Comparison of ENCODE assay signal across 27 mouse cellular contexts in genomic region chr13:51325298-51325697, GRCm38 (mm10).
A peak's percentile ranks its signal among the peaks of the same experiment; 100 is the strongest.
DNase-seq lines count a peak whose midpoint lies in the region; ATAC-seq and TF ChIP-seq lines count a peak whose summit lies in the region.
"Had no signal": no experiment of that assay in that cellular context is flagged by ENCODE, and none has a peak within 500 bp of the region (broad histone marks: within the 10 kb centered on the region; RNA-seq: fewer than 3 reads in every experiment).

No protein-coding gene starts in this region.

- no peaks in the 10 kb centered on the region for H3K27me3 ChIP-seq in lung, embryonic 15.5 days
- no peaks in the 10 kb centered on the region for H3K27me3 ChIP-seq in CH12.LX (replicated peaks)
- H3K27me3 ChIP-seq in embryonic facial prominence, embryonic 12.5 days: no peaks in the 10 kb centered on the region
- H3K27me3 ChIP-seq in limb, embryonic 11.5 days (ENCODE audit: control insufficient read depth, insufficient read depth, low read length): no peaks in the 10 kb centered on the region
- no peaks in the 10 kb centered on the region for H3K27me3 ChIP-seq in hindbrain, embryonic 13.5 days
- H3K27me3 ChIP-seq: liver, embryonic 13.5 days; midbrain, embryonic 13.5 days; Patski; stomach, embryonic 15.5 days had no signal

- TF ChIP-seq RAD21 in CH12.LX (IDR thresholded peaks at IDR 0.05; ENCODE audit: low read depth, low read length): peak; percentile 11

- no peaks in the 10 kb centered on the region for H3K79me2 ChIP-seq in CH12.LX (replicated peaks; ENCODE audit: control insufficient read depth, extremely low read depth, insufficient read depth, poor library complexity, severe bottlenecking)

- H3K4me2 ChIP-seq in lung, embryonic 15.5 days: no peak overlapping the region
- peak overlapping the region; percentile 34 for H3K4me2 ChIP-seq in CH12.LX (ENCODE audit: insufficient read depth, low read depth, poor library complexity, severe bottlenecking)
- no peak overlapping the region for H3K4me2 ChIP-seq in embryonic facial prominence, embryonic 12.5 days (replicated peaks)
- no peak overlapping the region for H3K4me2 ChIP-seq in limb, embryonic 11.5 days (ENCODE audit: low read depth, severe bottlenecking)
- H3K4me2 ChIP-seq in hindbrain, embryonic 13.5 days: no peak overlapping the region
- H3K4me2 ChIP-seq: liver, embryonic 13.5 days; midbrain, embryonic 13.5 days; stomach, embryonic 15.5 days had no signal

- peak overlapping the region; percentile 53 for H3K27ac ChIP-seq in lung, embryonic 15.5 days
- H3K27ac ChIP-seq in CH12.LX (ENCODE audit: insufficient read depth, low read depth): no peak overlapping the region
- H3K27ac ChIP-seq in embryonic facial prominence, embryonic 12.5 days: 0 out of 2 replicates have a peak overlapping the region, but pooled peaks have one; percentile 54
- 0 out of 2 replicates have a peak overlapping the region, but pooled peaks have one; percentile 45 for H3K27ac ChIP-seq in limb, embryonic 11.5 days (replicated peaks; ENCODE audit: low read depth, low read length)
- no peak overlapping the region for H3K27ac ChIP-seq in hindbrain, embryonic 13.5 days
- H3K27ac ChIP-seq: hindbrain, embryonic 10.5 days; liver, embryonic 13.5 days; macrophage; midbrain, embryonic 13.5 days; stomach, embryonic 15.5 days had no signal

- no peak for ATAC-seq in lung, embryonic 15.5 days (ENCODE audit: borderline replicate concordance, extremely low read depth, low FRiP score, low TSS enrichment)
- no peak for ATAC-seq in embryonic facial prominence, embryonic 12.5 days (ENCODE audit: insufficient number of reproducible peaks, insufficient read depth, low FRiP score, low TSS enrichment)
- ATAC-seq in limb, embryonic 11.5 days (ENCODE audit: insufficient number of reproducible peaks, low FRiP score, low TSS enrichment, low read depth): no peak
- no peak for ATAC-seq in hindbrain, embryonic 13.5 days (ENCODE audit: low FRiP score)
- ATAC-seq: forebrain, postnatal 0 days; hindbrain, embryonic 16.5 days; midbrain, embryonic 13.5 days; Patski had no signal

- no peak overlapping the region for H3K4me3 ChIP-seq in lung, embryonic 15.5 days
- H3K4me3 ChIP-seq in CH12.LX (replicated peaks in 1 of 3; ENCODE audit: low read depth in 2 of 3, low read length in 2 of 3, poor library complexity in 1 of 3): no peak overlapping the region
- no peak overlapping the region for H3K4me3 ChIP-seq in embryonic facial prominence, embryonic 12.5 days
- H3K4me3 ChIP-seq in limb, embryonic 11.5 days (ENCODE audit: low read depth, low read length): no peak overlapping the region
- H3K4me3 ChIP-seq in hindbrain, embryonic 13.5 days: no peak overlapping the region
- H3K4me3 ChIP-seq: hindbrain, embryonic 10.5 days; liver, embryonic 13.5 days; midbrain, embryonic 13.5 days; stomach, embryonic 15.5 days had no signal

- in situ Hi-C loops in CH12.LX (cut with MboI; ENCODE audit: low pct_ligation_motif_present, low pct_unique_long_range_greater_than_20kb, low sequenced_read_pairs): loop anchor here (10.0 kb wide), 1 partner anchor 50 kb away; no protein-coding TSS in a partner anchor

- TF ChIP-seq EP300 in CH12.LX (IDR thresholded peaks at IDR 0.05; ENCODE audit: low read length): no peak

- TF ChIP-seq POLR2A in CH12.LX (IDR thresholded peaks at IDR 0.05; ENCODE audit: low read depth, low read length): no peak

- DNase-seq in lung, postnatal 10 days: no peak
- DNase-seq in CH12.LX (ENCODE audit: extremely low read depth): peak; percentile 92
- DNase-seq in limb, embryonic 11.5 days (ENCODE audit: low spot score): no peak
- no peak for DNase-seq in cerebellum, postnatal 14 days
- no peak for DNase-seq in Muller cell, postnatal 12 days (ENCODE audit: inconsistent ontology term)
- DNase-seq: adrenal gland, postnatal 10 days; cerebellum, adult 11 months; cerebellum, adult 9-11 months; forebrain, postnatal 0 days; heart, postnatal 14 days; kidney, adult 18-20 months; kidney, postnatal 4 days; left cerebral cortex, postnatal 4 days; liver, embryonic 13.5 days; lung, adult 2 months; retina, postnatal 1 day; right cerebral cortex, postnatal 14 days had no signal

- dilution Hi-C loops in CH12.LX (cut with MboI; ENCODE audit: extremely low pct_ligation_motif_present, extremely low pct_unique_long_range_greater_than_20kb, low sequenced_read_pairs): no loop called here

- H3K4me1 ChIP-seq in lung, embryonic 15.5 days: peaks cover 27% of the 10 kb centered on the region
- peaks cover 39 to 76% of the 10 kb centered on the region in 2 experiments for H3K4me1 ChIP-seq in CH12.LX (ENCODE audit: control insufficient read depth in 1 of 2, insufficient read depth in 2 of 2)
- peaks cover 29% of the 10 kb centered on the region for H3K4me1 ChIP-seq in embryonic facial prominence, embryonic 12.5 days
- peaks cover 20% of the 10 kb centered on the region for H3K4me1 ChIP-seq in limb, embryonic 11.5 days (ENCODE audit: control insufficient read depth, insufficient read depth, low read length)
- H3K4me1 ChIP-seq in hindbrain, embryonic 13.5 days (replicated peaks): peaks cover 14% of the 10 kb centered on the region
- H3K4me1 ChIP-seq: liver, embryonic 13.5 days had no signal

- TF ChIP-seq CTCF in CH12.LX (conservative IDR thresholded peaks at IDR 0.05 in 1 of 2, IDR thresholded peaks at IDR 0.05 in 1 of 2; ENCODE audit: low read depth in 2 of 2, low read length in 2 of 2): no peak

- H3K36me3 ChIP-seq in lung, embryonic 15.5 days: no peaks in the 10 kb centered on the region
- H3K36me3 ChIP-seq in CH12.LX (replicated peaks in 1 of 2; ENCODE audit: control insufficient read depth in 1 of 2, insufficient read depth in 1 of 2, low read length in 1 of 2): no peaks in the 10 kb centered on the region
- no peaks in the 10 kb centered on the region for H3K36me3 ChIP-seq in embryonic facial prominence, embryonic 12.5 days
- no peaks in the 10 kb centered on the region for H3K36me3 ChIP-seq in limb, embryonic 11.5 days (ENCODE audit: control insufficient read depth, insufficient read depth, low read length)
- no peaks in the 10 kb centered on the region for H3K36me3 ChIP-seq in hindbrain, embryonic 13.5 days
- H3K36me3 ChIP-seq: G1E; hindbrain, embryonic 10.5 days; liver, embryonic 13.5 days; midbrain, embryonic 13.5 days; stomach, embryonic 15.5 days had no signal

- no peaks in the 10 kb centered on the region for H3K9me3 ChIP-seq in lung, embryonic 15.5 days
- no peaks in the 10 kb centered on the region for H3K9me3 ChIP-seq in CH12.LX (replicated peaks; ENCODE audit: low read length)
- H3K9me3 ChIP-seq in embryonic facial prominence, embryonic 12.5 days: no peaks in the 10 kb centered on the region
- H3K9me3 ChIP-seq in limb, embryonic 11.5 days (ENCODE audit: control insufficient read depth, low read length): no peaks in the 10 kb centered on the region
- H3K9me3 ChIP-seq in hindbrain, embryonic 13.5 days: no peaks in the 10 kb centered on the region
- H3K9me3 ChIP-seq: hindbrain, embryonic 10.5 days; liver, embryonic 13.5 days; midbrain, embryonic 13.5 days; stomach, embryonic 15.5 days had no signal

- H3K9ac ChIP-seq in lung, embryonic 15.5 days: no peak overlapping the region
- H3K9ac ChIP-seq in CH12.LX (ENCODE audit: insufficient read depth, low read depth): no peak overlapping the region
- H3K9ac ChIP-seq in embryonic facial prominence, embryonic 12.5 days: no peak overlapping the region
- H3K9ac ChIP-seq in limb, embryonic 11.5 days (ENCODE audit: low read length): no peak overlapping the region
- H3K9ac ChIP-seq in hindbrain, embryonic 13.5 days: no peak overlapping the region
- H3K9ac ChIP-seq: forebrain, postnatal 0 days; liver, embryonic 13.5 days; midbrain, embryonic 13.5 days; stomach, embryonic 15.5 days had no signal

- WGBS in lung, embryonic 15.5 days: 48% methylated on average over 5 of the region's 5 CpGs
- 52% methylated on average over 5 of the region's 5 CpGs for WGBS in embryonic facial prominence, embryonic 12.5 days
- 76% methylated on average over 5 of the region's 5 CpGs for WGBS in limb, embryonic 11.5 days
- WGBS in hindbrain, embryonic 13.5 days: 64% methylated on average over 5 of the region's 5 CpGs

TF ChIP-seq in CH12.LX, 34 proteins besides CTCF, POLR2A, EP300 and RAD21 (continues in another document):
- TF ChIP-seq RCOR1 (conservative IDR thresholded peaks at IDR 0.05; ENCODE audit: low read depth, low read length): no peak
- no peak; the same call in 1 of the 2 replicates for TF ChIP-seq MYC (IDR thresholded peaks at IDR 0.05; ENCODE audit: low read depth, low read length)
- no peak for TF ChIP-seq UBTF (IDR thresholded peaks at IDR 0.05; ENCODE audit: low read depth, low read length)
- TF ChIP-seq ZC3H11A (IDR thresholded peaks at IDR 0.05; ENCODE audit: low read depth, low read length): no peak
- peak; percentile 90 for TF ChIP-seq ETS1 (conservative IDR thresholded peaks at IDR 0.05; ENCODE audit: low read depth, low read length)
- 0 out of 2 replicates have a peak, but pooled peaks have one; percentile 35 for TF ChIP-seq TBP (conservative IDR thresholded peaks at IDR 0.05; ENCODE audit: low read depth, low read length)
- TF ChIP-seq SIN3A (IDR thresholded peaks at IDR 0.05; ENCODE audit: low read length): peak; percentile 43; the same call in 1 of the 2 replicates
- TF ChIP-seq KAT2A (IDR thresholded peaks at IDR 0.05; ENCODE audit: insufficient replicate concordance, low read length): 0 out of 2 replicates have a peak, but pooled peaks have one; percentile 45
- TF ChIP-seq MEF2A (IDR thresholded peaks at IDR 0.05; ENCODE audit: borderline replicate concordance, low read depth, low read length): peak; percentile 73; the same call in 1 of the 2 replicates
- TF ChIP-seq PAX5 (IDR thresholded peaks at IDR 0.05; ENCODE audit: low read length): no peak
- TF ChIP-seq CHD2 (IDR thresholded peaks at IDR 0.05; ENCODE audit: low read length): peak; percentile 67
- TF ChIP-seq ELF1 (IDR thresholded peaks at IDR 0.05; ENCODE audit: low read depth, low read length): peak; percentile 44; the same call in 1 of the 2 replicates
- TF ChIP-seq SMC3 (IDR thresholded peaks at IDR 0.05; ENCODE audit: low read depth, low read length): peak; percentile 39
- no peak for TF ChIP-seq NRF1 (IDR thresholded peaks at IDR 0.05; ENCODE audit: low read depth, low read length)
- TF ChIP-seq GABPA (IDR thresholded peaks at IDR 0.05; ENCODE audit: insufficient replicate concordance, low read depth, low read length): no peak
- no peak for TF ChIP-seq JUN (IDR thresholded peaks at IDR 0.05; ENCODE audit: insufficient read depth, low read depth, low read length)
- no peak for TF ChIP-seq USF2 (conservative IDR thresholded peaks at IDR 0.05; ENCODE audit: low read depth, low read length)
- TF ChIP-seq IRF4 (IDR thresholded peaks at IDR 0.05; ENCODE audit: low read depth, low read length): peak; percentile 71
- no peak for TF ChIP-seq HCFC1 (IDR thresholded peaks at IDR 0.05; ENCODE audit: low read depth, low read length)
- TF ChIP-seq ZNF384 (IDR thresholded peaks at IDR 0.05; ENCODE audit: low read depth, low read length): no peak
- TF ChIP-seq USF1 (IDR thresholded peaks at IDR 0.05; ENCODE audit: low read depth, low read length): no peak
- peak; percentile 81 for TF ChIP-seq MAZ (IDR thresholded peaks at IDR 0.05; ENCODE audit: low read depth, low read length)

Comparison
In these comparisons a context has a peak if more than half of its experiments do, and no peak if none do; other contexts are left out.
1. H3K27ac ChIP-seq: peak in lung, embryonic 15.5 days (single experiment), embryonic facial prominence, embryonic 12.5 days (single experiment) and limb, embryonic 11.5 days (single experiment); none in CH12.LX (single experiment) and hindbrain, embryonic 13.5 days (single experiment).